Mouse (Mus musculus) regulatory T cell (primary cell): ENCODE data around the gene Prop1.

Experiments used
- in situ Hi-C: fragments of 300-600 bp; cut with MboI, MseI; formaldehyde crosslinking; loops from one replicate; pipeline ENCODE4 v1.15.1; 2025; ENCODE audit warnings: high pct_unique_total_duplicates

Prop1 gene

DNA sequence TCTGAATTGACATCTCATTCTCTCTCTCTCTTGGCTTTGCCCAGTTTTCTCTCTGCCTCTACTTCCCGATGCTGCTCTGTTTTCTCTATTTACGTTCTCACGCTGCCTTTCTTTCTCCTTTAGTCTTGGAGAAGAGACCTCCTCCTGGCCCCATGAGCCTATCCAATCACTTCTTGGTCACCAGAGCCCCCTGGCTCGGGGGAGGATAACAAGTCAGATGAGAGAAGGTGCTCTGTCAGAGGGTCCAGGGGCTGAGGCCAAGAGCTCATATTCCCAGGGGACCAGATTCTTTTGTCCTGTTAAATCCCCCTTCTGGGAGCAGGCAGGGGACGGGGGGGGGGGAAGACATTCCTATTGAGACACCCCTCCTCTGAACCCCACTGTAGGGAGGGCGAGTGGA is at the start of gene Prop1:
Gene Prop1, minus strand, starts transcription at position 101 of the 400 bp plus-strand sequence.
- in situ Hi-C loops, result no loop called here

GRCm38 (mm10) chr11:51003296-51003695 is 49.7 kb upstream of the Prop1 start, which contains the start of gene Olfr51:
Olfr51 (plus strand) TSS chr11:51003596.
- in situ Hi-C loops, result no loop called here

DNA sequence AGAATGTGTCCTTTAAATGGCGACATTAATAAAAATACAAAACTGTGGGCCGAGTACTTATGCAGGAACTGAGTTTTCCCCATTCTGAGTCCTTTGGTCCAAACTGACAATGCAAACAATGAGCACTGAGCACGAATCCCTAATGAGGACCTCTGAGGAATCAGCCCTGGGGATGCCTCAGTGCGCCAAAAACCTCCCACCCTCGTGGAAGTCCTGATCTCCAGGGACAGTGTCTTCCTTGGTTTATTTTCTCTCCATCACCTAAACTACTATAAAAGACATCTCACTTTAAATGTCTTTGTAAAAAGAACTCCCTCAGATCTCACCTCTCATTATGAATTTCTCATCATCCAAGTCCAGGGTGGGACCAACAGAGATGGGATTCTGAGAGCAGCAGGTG is 28.1 kb upstream of the Prop1 start, which contains the start of gene Olfr1377:
Gene Olfr1377, plus strand, starts transcription at position 301 of the 400 bp plus-strand sequence.
- in situ Hi-C loops, result no loop called here

- in situ Hi-C loops, result no loop called here
These were observed 23.7 kb upstream of the Prop1 start for GRCm38 (mm10) chr11:50977216-50977615.

DNA sequence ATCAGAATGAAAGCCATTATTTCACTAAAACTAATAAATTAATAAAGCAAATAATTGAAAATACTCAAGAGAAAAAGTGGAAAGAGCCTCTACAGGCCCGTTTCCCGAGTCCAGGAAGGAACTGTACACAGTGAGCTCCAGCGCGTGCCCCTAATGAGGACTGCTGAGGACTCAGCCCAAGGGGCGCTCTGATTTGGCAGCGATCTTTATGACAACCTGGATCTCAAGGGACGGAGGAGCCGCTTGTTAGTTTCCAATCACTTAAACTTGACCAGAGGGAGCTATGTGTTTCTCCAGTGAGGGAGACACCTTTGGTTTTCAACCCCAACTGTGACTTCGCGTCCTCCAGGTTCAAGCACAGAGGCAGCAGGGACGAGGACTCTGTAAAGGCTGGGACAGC is 12.7 kb upstream of the Prop1 start, which contains the start of gene Olfr1378:
Gene Olfr1378, plus strand, starts transcription at position 301 of the 400 bp plus-strand sequence.
- in situ Hi-C loops, result no loop called here

DNA sequence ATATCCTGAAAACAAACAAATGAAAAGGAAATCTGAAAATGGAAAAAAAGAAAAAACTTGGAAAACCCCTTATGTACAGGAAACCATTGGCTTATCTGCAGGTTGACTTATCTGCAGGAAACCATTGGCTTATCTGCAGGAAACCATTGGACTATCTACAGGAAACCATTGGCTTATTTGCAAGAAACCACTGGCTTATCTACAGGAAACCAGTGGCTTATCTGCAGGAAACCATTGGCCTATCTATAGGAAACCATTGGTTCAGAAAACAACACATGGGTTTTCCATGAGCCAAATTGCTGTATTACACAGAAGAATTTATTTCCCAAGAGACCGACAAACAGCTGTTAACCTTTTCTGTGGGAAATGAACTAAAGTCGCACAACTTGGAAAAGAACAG is 11.3 kb upstream of the Prop1 start:
- in situ Hi-C loops, result no loop called here

- in situ Hi-C loops, result no loop called here
These were observed 1.3 kb downstream of the Prop1 start for GRCm38 (mm10) chr11:50952290-50952689.

DNA sequence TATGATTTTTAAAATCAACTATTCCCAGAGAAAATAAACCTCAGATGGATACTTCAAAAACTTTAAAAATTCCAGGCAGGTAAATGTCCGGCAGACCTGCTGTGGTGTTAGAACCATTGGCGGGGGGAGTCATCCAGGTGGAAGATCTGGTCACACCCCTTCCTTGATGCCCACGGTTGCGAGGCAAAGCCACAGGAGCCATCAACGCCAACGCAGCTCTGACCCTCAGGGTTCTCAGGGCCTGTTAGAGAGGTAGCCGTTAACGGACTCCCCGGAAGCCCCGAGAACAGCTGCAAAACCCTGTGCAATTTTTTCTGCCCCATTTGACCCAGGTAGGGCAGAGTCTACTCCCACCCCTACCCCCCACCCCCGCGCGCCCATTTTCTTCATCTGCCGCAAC is 10.1 kb downstream of the Prop1 start, which contains the start of gene 4933414I15Rik:
Gene 4933414I15Rik, minus strand, starts transcription at position 260 of the 400 bp plus-strand sequence.
- in situ Hi-C loops, result loop anchor here (5.0 kb wide), 1 partner anchor 89 kb away; no protein-coding TSS in a partner anchor

- in situ Hi-C loops, result loop anchor here (5.0 kb wide), 1 partner anchor 90 kb away; no protein-coding TSS in a partner anchor
These were observed 11.2 kb downstream of the Prop1 start for GRCm38 (mm10) chr11:50942386-50942785.

DNA sequence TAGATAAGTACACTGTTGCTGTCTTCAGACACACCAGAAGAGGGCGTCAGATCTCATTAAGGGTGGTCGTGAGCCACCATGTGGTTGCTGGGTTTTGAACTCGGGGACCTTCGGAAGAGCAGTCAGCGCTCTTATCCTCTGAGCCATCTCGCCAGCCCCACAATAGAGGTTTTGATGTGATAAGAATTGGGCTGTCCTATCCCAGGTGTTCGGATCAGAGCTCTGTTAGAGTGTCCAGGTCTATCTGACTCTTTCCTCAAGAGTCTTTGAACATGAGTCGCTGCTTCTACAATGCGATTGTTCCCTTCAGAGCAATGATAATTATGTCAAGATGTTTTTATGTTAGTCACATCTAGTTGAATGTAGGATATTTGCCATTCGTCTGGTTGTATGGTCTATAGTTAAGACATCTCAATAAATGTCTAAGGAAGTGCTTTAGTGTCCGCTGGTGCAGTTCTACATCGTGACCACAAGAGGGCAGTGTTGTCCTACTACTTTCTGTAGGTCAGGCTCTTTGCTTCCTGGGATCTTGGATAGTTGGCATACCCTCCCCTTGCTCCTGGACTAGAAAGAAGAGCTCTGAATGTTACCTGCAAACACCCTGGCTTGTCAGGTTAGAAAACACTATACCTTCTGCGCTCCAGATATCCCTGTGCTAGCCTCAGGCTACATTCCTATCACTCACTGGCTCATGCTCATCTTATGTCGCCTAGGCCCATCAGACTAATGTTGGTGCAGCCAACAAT is 13.8 kb downstream of the Prop1 start:
- in situ Hi-C loops, result loop anchor here (5.0 kb wide), 1 partner anchor 93 kb away; no protein-coding TSS in a partner anchor

GRCm38 (mm10) chr11:50938435-50938834 is 15.1 kb downstream of the Prop1 start:
- in situ Hi-C loops, result no loop called here

DNA sequence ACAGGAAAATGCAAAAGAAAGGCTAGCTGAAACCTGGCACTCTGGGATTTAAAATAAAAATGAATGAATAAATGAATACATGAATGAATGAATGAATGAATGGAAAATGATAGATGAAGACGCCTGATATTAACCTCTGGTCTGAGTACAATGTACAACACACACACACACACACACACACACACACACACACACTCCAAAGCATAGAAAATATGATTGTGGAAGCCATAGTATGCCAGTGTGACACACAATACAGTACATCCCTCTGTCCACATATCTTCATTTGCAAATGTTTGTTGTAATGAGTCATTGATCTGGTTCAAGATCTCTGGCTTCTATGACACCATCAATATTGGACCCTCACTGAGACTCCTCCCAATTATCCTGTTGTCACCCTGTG is 21.5 kb downstream of the Prop1 start:
- in situ Hi-C loops, result no loop called here

GRCm38 (mm10) chr11:50931451-50931866 is 22.1 kb downstream of the Prop1 start, which contains the start of gene Zfp354b:
Zfp354b (minus strand) TSS chr11:50931633.
- in situ Hi-C loops, result no loop called here

GRCm38 (mm10) chr11:50931021-50931420 is 22.5 kb downstream of the Prop1 start:
- in situ Hi-C loops, result no loop called here

- in situ Hi-C loops, result no loop called here
These were observed 23.0 kb downstream of the Prop1 start for GRCm38 (mm10) chr11:50930469-50931014.

DNA sequence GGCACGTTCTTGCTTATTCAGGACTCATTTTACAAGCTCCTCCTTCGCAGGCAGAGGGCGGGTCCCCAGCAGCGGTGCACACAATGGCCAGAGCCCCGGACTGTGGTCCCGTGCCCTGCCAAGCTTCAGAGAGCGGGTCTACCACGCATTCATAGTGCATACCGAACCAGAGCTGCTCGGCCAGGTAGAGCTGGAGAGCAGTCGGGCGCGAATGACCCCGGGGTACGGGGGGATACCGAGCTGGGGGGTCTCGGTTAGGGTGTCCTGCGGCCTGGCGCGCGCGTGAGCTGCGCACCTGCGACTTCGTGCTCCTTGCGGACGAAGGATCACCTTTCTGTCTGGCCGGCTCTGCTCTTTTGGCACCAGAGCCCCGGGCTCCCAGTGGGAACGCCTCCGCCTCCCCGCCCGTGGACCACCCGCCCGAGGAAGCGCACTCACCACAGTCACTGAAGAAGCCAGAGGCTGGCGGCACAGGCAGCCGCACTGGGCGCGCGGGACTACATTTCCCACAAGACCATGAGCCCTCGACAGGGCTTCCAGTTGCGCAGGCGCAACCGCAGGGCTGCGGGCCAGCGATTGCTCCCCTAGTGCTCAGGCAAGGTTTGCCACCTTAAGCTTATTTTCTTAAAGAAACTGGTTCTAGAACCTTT is 37.8 kb downstream of the Prop1 start, which contains the start of gene Zfp2:
Gene Zfp2, minus strand, starts transcription at position 495 of the 650 bp plus-strand sequence.
- in situ Hi-C loops, result loop anchor here (10.0 kb wide), 1 partner anchor 349 kb away; the partner anchor contains the start of genes BC049762 and Clk4

DNA sequence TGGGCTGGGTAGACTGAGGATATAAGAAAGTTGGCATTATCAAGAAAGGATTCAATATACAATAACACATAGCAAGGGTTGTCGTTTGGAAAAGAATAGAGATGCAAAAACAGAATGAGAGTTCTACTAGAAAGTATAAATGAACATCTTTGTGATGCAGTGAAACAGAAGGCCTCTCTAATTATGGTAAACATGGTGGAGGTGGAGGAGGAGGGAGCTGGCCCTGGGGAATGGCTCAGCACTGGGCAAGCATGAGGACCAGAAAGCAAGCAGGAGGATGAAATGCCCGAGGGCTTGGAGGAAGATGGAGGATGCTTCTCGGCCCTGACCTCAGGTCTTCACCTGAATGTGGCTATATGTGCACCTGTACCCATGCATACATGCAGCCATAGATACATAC is 39.1 kb downstream of the Prop1 start:
- in situ Hi-C loops, result loop anchor here (10.0 kb wide), 1 partner anchor 350 kb away; the partner anchor contains the start of genes BC049762 and Clk4

DNA sequence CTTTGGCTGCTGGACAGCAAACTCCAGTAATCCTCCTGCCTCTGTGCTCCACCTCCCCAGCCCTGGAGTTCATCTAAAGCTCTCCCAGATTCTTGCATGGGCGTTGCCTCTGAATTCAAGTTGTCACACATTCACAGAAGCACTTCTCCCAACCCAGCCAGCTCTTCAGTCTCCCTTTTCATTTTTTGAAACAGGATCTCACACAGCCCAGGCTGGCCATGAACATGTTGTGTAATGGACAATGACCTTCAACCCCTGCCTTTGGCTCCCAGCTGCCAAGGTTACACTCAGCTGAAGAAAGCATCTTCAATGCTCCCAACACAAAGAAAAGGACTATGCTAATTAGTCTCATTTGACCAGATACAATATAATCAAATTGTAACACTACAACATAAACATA is 40.3 kb downstream of the Prop1 start:
- in situ Hi-C loops, result loop anchor here (10.0 kb wide), 1 partner anchor 352 kb away; the partner anchor contains the start of genes BC049762 and Clk4

DNA sequence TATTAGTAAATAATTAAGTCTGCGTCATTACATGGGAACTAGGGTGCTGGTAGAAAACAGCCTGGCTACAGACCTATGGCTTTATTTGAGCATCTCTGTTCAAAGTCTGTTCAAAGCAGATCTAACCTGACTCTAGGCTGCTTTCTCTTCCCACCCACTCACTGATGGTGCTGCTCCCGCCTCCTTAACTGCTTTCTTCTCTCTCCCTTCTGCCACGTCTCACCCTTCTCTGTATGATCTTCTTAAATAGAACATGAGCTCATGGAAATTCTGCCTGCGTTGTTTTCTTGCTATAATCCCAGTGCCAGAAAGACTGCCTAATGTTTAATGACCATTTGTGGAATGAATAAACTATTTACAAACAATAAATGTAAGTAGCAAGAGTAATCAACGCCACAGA is 45.4 kb downstream of the Prop1 start:
- in situ Hi-C loops, result no loop called here
